Mouse (Mus musculus) c-Kit-positive CD71-positive TER-119-negative erythroid progenitor cells, embryonic 14.5 days (primary cell): ENCODE data around the gene Aldh16a1.

Source experiments
- DNase-seq: peaks from one replicate; pipeline ENCODE4 v3.0.0-alpha.2; 2013; ENCODE audit warnings: low read depth

Gene Aldh16a1

GRCm38 (mm10) chr7:45154096-45154992, at the start of gene Aldh16a1, which contains the start of gene Pih1d1:
TSS of gene Aldh16a1 (minus strand) at chr7:45154584.
TSS of gene Pih1d1 (plus strand) at chr7:45154303.
- peak; percentile 89 for DNase-seq

- DNase-seq, result no peak
Observed at GRCm38 (mm10) chr7:45202654-45203053, 48.3 kb upstream of the Aldh16a1 start.

- no peak for DNase-seq
Observed at GRCm38 (mm10) chr7:45198961-45199360, 44.6 kb upstream of the Aldh16a1 start.

- no peak for DNase-seq
Observed at GRCm38 (mm10) chr7:45198435-45198834, 44.1 kb upstream of the Aldh16a1 start.

GRCm38 (mm10) chr7:45196994-45197393, 42.6 kb upstream of the Aldh16a1 start:
- DNase-seq, result no peak

DNA sequence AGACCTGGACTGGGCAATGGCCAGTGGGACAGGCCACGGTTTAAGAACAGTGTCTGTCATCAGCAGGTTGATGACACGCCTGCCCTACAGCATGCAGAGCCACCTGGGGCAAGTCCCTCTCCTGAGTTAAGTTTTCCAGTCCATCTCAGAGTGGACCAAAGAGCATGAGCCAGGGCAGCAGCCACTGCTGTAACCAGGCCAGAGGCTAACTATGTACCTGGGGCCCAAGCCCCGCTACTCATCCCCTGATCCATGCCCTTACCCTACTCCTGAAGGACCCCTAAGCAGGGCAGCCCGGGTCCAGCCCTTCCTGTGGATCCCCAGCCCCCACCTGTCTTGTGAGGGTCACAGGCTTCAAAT, 41.8 kb upstream of the Aldh16a1 start:
- DNase-seq, result no peak

- no peak for DNase-seq
Observed at GRCm38 (mm10) chr7:45195341-45196175, 41.2 kb upstream of the Aldh16a1 start.

- no peak for DNase-seq
Observed at GRCm38 (mm10) chr7:45193871-45194785, 39.7 kb upstream of the Aldh16a1 start.

DNA sequence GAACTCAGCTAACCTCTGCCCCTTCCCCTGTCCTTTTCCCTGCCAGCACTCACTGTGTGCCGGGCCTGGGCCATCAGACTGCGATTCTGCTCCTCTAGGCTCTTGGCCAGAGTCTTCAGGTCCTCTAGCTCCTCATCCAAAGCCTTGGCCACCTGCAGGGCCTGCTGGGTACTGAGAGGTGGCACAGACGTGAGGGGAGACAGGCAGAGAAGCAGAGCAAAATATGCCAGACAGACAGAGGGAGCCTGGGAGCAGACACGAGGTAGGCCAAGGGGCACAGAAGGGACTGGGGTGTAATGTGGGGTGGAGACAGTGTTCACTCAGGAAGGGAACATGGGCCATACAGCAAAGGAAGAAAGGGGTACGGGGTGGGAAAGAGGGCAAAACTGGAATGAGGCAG, 39.0 kb upstream of the Aldh16a1 start:
- no peak for DNase-seq

DNA sequence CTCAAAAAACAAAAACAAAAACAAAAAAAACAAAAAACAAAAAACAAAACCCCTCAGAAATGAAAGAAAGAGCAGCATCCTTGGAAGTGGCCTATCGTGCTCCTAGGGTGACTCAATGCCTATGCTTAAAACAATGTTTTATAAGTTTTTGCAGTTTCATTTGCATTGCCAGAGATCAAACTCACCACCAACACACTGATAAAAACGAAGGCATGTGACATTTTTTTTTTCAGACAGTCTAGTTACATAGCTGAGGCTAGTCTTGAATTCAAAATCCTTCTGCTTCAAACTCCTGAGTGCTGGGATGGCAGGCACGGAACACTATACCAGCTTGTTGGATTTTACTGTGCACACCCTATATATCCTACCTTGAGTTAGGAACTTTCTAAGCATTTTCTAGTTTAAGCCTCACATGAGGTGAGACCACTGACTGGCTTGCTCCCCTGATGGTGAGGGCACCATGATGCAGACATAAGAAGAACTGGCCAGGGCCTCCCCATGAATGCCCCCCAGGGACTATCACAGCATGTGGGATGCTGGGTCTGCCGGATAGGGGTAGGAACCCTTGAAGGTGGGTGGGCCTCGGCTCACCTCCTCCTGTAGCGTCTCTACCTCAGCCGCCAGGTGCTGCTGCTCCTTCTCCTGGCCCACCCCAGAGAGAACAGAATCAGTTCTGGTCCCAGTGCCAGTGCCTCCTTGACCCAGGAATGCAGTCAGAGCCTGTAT, 38.4 kb upstream of the Aldh16a1 start:
- DNase-seq, result no peak

- DNase-seq, result no peak
Observed at GRCm38 (mm10) chr7:45191803-45192363, 37.5 kb upstream of the Aldh16a1 start.

DNA sequence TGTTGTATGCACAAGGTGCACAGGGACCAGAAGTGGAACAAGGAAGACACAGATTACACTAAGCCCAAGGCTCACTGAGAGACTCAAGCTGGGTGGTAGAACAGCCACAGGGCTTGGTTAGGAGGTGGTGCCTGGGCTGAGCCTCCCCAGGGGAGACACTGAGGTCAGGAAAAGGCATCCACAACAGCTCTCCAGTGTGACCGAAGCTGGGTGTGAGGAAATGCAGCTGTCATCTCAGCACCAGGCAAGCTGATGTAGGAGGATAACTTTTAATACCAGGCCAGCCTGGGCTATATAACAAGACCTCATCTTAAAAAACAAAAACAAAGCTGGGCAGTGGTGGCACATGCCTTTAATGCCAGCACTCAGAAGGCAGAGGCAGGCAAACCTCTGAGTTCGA, 36.8 kb upstream of the Aldh16a1 start:
- no peak for DNase-seq

- no peak for DNase-seq
Observed at GRCm38 (mm10) chr7:45190186-45190585, 35.8 kb upstream of the Aldh16a1 start.

DNA sequence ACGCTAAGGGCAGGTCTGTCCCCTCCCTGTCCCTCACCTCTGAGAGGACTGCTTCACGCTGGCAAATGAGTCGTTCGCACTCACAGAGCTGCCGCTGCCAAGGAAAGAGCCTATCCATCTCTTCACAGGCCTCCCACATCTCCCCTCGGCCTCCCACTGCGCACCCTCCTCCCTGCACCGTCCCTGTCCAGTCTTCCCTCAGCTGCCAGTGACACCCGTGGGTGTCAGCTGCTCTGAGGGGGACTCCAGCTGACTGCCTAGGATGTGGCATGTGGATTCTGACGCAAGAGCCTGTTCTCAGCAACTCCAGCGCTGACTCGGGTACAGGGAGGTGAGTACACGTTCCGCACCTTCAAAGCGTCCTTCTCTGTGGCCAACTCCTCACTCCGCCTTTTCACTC, 35.2 kb upstream of the Aldh16a1 start:
- DNase-seq, result no peak

- no peak for DNase-seq
Observed at GRCm38 (mm10) chr7:45185921-45186320, 31.5 kb upstream of the Aldh16a1 start.

- no peak for DNase-seq
Observed at GRCm38 (mm10) chr7:45183672-45184071, 29.3 kb upstream of the Aldh16a1 start.

- DNase-seq, result no peak
Observed at GRCm38 (mm10) chr7:45182606-45183005, 28.2 kb upstream of the Aldh16a1 start.

DNA sequence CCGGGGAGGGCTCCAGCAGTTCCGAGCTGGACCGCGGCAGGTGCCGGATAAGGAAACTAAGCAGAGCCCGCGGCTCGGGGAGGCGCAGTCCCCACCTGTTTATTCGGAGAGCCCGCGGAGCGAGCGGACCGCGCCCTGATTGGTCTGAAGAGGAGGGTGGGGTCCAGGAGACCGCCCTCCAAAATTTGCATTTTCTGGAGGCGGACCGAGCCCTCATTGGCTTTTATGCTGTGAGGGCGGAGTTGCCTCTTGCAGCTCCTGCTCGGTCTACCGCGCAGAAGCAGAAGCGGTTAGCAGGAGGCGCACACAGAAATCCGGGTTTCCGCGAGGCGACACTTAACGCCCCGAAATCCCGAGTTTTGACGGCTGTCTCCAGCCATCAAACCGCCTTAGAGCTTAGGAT, 27.8 kb upstream of the Aldh16a1 start:
- DNase-seq, result peak; percentile 94

DNA sequence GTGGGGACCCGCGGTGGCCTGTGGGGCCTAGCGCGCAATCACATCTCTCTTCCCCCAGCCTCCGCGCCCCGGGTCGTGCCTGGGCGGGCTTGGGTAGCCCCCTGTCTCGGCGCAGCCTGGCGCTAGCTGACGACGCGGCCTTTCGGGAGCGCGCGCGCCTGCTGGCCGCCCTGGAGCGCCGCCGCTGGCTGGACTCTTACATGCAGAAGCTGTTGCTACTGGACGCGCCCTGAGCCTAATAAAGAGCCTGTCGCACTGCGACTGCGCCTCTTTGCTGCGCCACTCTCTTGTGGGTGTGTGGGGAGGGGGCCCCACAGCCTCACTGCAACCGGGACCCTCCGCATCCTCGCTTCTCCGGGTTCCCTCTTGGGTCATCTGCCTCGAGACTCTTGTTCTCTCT, 27.2 kb upstream of the Aldh16a1 start:
- no peak for DNase-seq

GRCm38 (mm10) chr7:45180896-45181477, 26.6 kb upstream of the Aldh16a1 start, which contains the start of gene Pth2:
TSS of gene Pth2 (plus strand) at chr7:45180995.
- DNase-seq, result no peak
